Mouse (Mus musculus) T-helper 1 cell (primary cell): ENCODE measurements around the gene Abcc1.

ENCODE experiments used
- in situ Hi-C: fragments of 300-600 bp; cut with MboI, MseI; formaldehyde crosslinking; loops from one replicate; pipeline ENCODE4 v1.15.1; 2025; ENCODE audit warnings: high pct_unique_total_duplicates

Abcc1 gene

GRCm38 (mm10) chr16:14493491-14494114 is 132.2 kb downstream of the Abcc1 start:
- in situ Hi-C loops: loop anchor here (10.0 kb wide), 1 partner anchor 1599 kb away; no protein-coding TSS in a partner anchor

GRCm38 (mm10) chr16:14501649-14502360 is 140.4 kb downstream of the Abcc1 start:
- in situ Hi-C loops: no loop called here

GRCm38 (mm10) chr16:14506461-14506860 is 145.1 kb downstream of the Abcc1 start:
- in situ Hi-C loops: no loop called here
